Comparison of ENCODE assay signal across 9 mouse cellular contexts in the genomic region with DNA sequence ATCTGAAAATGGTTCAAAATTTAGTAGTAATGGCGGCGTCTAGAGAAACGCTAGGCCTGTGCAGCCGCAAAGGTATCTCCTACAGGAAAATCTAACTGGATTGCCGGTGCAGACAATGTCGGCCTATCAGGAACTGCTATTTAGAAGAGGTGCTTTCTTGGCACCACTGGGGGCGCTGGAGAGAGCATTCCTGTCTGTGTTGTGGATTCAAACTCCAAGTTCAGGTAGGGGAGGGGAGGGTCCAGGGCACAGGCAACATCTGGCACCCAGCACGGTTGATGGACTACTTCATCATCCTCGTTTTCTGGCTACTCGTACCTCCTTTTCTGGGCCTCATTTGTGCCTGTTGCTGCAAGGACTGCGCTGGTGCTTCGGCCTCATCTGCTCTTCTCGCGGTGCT. TPM values are rescaled to one million over a fixed set of nuclear protein-coding genes. Genes with fewer than 3 reads are reported as not detected.
DNase-seq lines count a peak whose midpoint lies in the region; ATAC-seq and TF ChIP-seq lines count a peak whose summit lies in the region.
"Had no signal": no experiment of that assay in that cellular context is flagged by ENCODE, and none has a peak within 500 bp of the region (broad histone marks: within the 10 kb centered on the region; RNA-seq: fewer than 3 reads in every experiment).

No protein-coding gene starts in this region.

- ATAC-seq in kidney, embryonic 14.5 days (ENCODE audit: low FRiP score, low TSS enrichment) = no peak

- DNase-seq in kidney, adult 18-20 months = peak; percentile 24
- peak; percentile 91 for DNase-seq in ES-CJ7 (ENCODE audit: low read depth, low spot score)
- DNase-seq in limb, embryonic 10.5 days (ENCODE audit: low spot score) = peak; percentile 46
- DNase-seq in thymus, postnatal 25 days = peak; percentile 44
- DNase-seq in ovary, adult 18-20 months (ENCODE audit: low spot score) = no peak

- peaks cover 3% of the 10 kb centered on the region; the same call in 1 of the 2 replicates for H3K9me3 ChIP-seq in kidney, embryonic 14.5 days (ENCODE audit: control insufficient read depth, low read length)
- 0 out of 2 replicates have a peak, but pooled peaks cover 3% of the 10 kb centered on the region for H3K9me3 ChIP-seq in limb, embryonic 10.5 days (replicated peaks)
- H3K9me3 ChIP-seq: heart, embryonic 13.5 days; megakaryocyte, embryonic 14.5 days had no signal

- peaks cover 6% of the 10 kb centered on the region; the same call in 1 of the 2 replicates for H3K4me1 ChIP-seq in kidney, embryonic 14.5 days (ENCODE audit: control insufficient read depth, insufficient read depth, low read length)
- H3K4me1 ChIP-seq in bone marrow macrophage, adult 2 months (ENCODE audit: control insufficient read depth, insufficient read depth, low read length) = peaks cover 34% of the 10 kb centered on the region
- H3K4me1 ChIP-seq in limb, embryonic 10.5 days = no peaks in the 10 kb centered on the region

- TF ChIP-seq POLR2A in bone marrow macrophage, adult 2 months (IDR thresholded peaks at IDR 0.05; ENCODE audit: borderline replicate concordance, low read depth, low read length) = no peak

- H3K9ac ChIP-seq in kidney, embryonic 14.5 days (ENCODE audit: low read depth, low read length) = no peak overlapping the region
- H3K9ac ChIP-seq: heart, embryonic 13.5 days had no signal

- WGBS in kidney, embryonic 14.5 days = 89% methylated on average over 14 of the region's 14 CpGs
- WGBS in limb, embryonic 10.5 days = 82% methylated on average over 14 of the region's 14 CpGs

- no peaks in the 10 kb centered on the region for H3K27me3 ChIP-seq in kidney, embryonic 14.5 days (ENCODE audit: control insufficient read depth, insufficient read depth, low read length)
- no peaks in the 10 kb centered on the region for H3K27me3 ChIP-seq in limb, embryonic 10.5 days (ENCODE audit: low read depth, poor library complexity, severe bottlenecking)
- H3K27me3 ChIP-seq: heart, embryonic 13.5 days; megakaryocyte, embryonic 14.5 days had no signal

- no peak overlapping the region for H3K4me3 ChIP-seq in kidney, embryonic 14.5 days (ENCODE audit: low read length)
- no peak overlapping the region for H3K4me3 ChIP-seq in bone marrow macrophage, adult 2 months (ENCODE audit: insufficient read depth, low read length)
- H3K4me3 ChIP-seq in limb, embryonic 10.5 days = no peak overlapping the region
- H3K4me3 ChIP-seq: heart, embryonic 13.5 days; megakaryocyte, embryonic 14.5 days had no signal

- no peak overlapping the region for H3K27ac ChIP-seq in kidney, embryonic 14.5 days (ENCODE audit: low read depth, low read length)
- no peak overlapping the region for H3K27ac ChIP-seq in bone marrow macrophage, adult 2 months (ENCODE audit: insufficient read depth, low read depth, low read length)
- H3K27ac ChIP-seq in limb, embryonic 10.5 days = no peak overlapping the region

- TF ChIP-seq CTCF in bone marrow macrophage, adult 2 months (IDR thresholded peaks at IDR 0.05; ENCODE audit: low read depth, low read length) = peak; percentile 15; the same call in 1 of the 2 replicates

- no peak overlapping the region for H3K4me2 ChIP-seq in kidney, embryonic 14.5 days (replicated peaks; ENCODE audit: low read depth, low read length)
- H3K4me2 ChIP-seq: heart, embryonic 13.5 days had no signal

- no peaks in the 10 kb centered on the region for H3K36me3 ChIP-seq in kidney, embryonic 14.5 days (ENCODE audit: control insufficient read depth, insufficient read depth, low read length)
- H3K36me3 ChIP-seq in limb, embryonic 10.5 days = peaks cover 29% of the 10 kb centered on the region

RNA-seq across cellular contexts. Expression of a gene that starts 44.1 kb away (rescaled TPM):
- polyA plus RNA-seq in kidney, embryonic 14.5 days (2014; fragmentation: Nextera tagmentation; extraction: Ambion mirVana) = 26.3 and 39.7 TPM in 2 replicates
- 0.29 TPM in 1 of 2 replicates, not detected in the other for polyA plus RNA-seq in bone marrow macrophage, adult 2 months (2012; ENCODE audit: insufficient read depth, insufficient read length, missing spikeins)
- polyA plus RNA-seq in limb, embryonic 10.5 days (2016; fragmentation: Nextera tagmentation; extraction: Ambion mirVana) = 9.8 and 10.1 TPM in 2 replicates

RNA-seq across cellular contexts. Expression of a gene that starts 55.5 kb away (rescaled TPM):
- 14.8 and 27.9 TPM in 2 replicates for polyA plus RNA-seq in kidney, embryonic 14.5 days (2014; fragmentation: Nextera tagmentation; extraction: Ambion mirVana)
- 143 and 171 TPM in 2 replicates for polyA plus RNA-seq in bone marrow macrophage, adult 2 months (2012; ENCODE audit: insufficient read depth, insufficient read length, missing spikeins)
- 19.6 and 23.9 TPM in 2 replicates for polyA plus RNA-seq in limb, embryonic 10.5 days (2016; fragmentation: Nextera tagmentation; extraction: Ambion mirVana)
